Mouse (Mus musculus) heart, embryonic 12.5 days (tissue): ENCODE measurements around the gene Erbb4. TPM values are rescaled to one million over a fixed set of nuclear protein-coding genes. Genes with fewer than 3 reads are reported as not detected.
A peak's percentile ranks its signal among the peaks of the same experiment; 100 is the strongest.
"Not testable (repeated sequence)": the region's sequence is repeated elsewhere in the genome, so short reads cannot be mapped to it uniquely, and the experiment has no call there.

Source experiments
- ATAC-seq: fragments of 200-750 bp; cut with Nextera tagmentation; 2 replicates; pipeline ENCODE4 v1.8.0; 2017; ENCODE audit warnings: moderate TSS enrichment, moderate library complexity; ENCODE audit not compliant: insufficient number of reproducible peaks, low FRiP score
- H3K27ac ChIP-seq: fragments of 300-500 bp; sonication (generic); 2 replicates; pipeline ENCODE4 v1.5.1; 2016; ENCODE audit warnings: mild to moderate bottlenecking, moderate library complexity; ENCODE audit not compliant: poor library complexity, severe bottlenecking
- H3K27me3 ChIP-seq: fragments of 300-500 bp; sonication (generic); replicated peaks from 2 replicates; pipeline ENCODE4 v1.6.1; 2016; ENCODE audit warnings: mild to moderate bottlenecking, moderate library complexity
- H3K36me3 ChIP-seq: fragments of 300-500 bp; sonication (generic); 2 replicates; pipeline ENCODE4 v1.6.1; 2016; ENCODE audit warnings: mild to moderate bottlenecking, moderate library complexity
- H3K4me1 ChIP-seq: fragments of 300-500 bp; sonication (generic); replicated peaks from 2 replicates; pipeline ENCODE4 v1.6.1; 2016; ENCODE audit warnings: mild to moderate bottlenecking
- H3K4me2 ChIP-seq: fragments of 300-500 bp; sonication (generic); 2 replicates; pipeline ENCODE4 v1.6.1; 2016; ENCODE audit warnings: mild to moderate bottlenecking, moderate library complexity
- H3K4me3 ChIP-seq: fragments of 300-500 bp; sonication (generic); 2 replicates; pipeline ENCODE4 v1.5.1; 2016; ENCODE audit warnings: mild to moderate bottlenecking
- H3K9ac ChIP-seq: fragments of 300-500 bp; sonication (generic); 2 replicates; pipeline ENCODE4 v1.6.1; 2016; ENCODE audit warnings: mild to moderate bottlenecking, moderate library complexity
- H3K9me3 ChIP-seq: fragments of 300-500 bp; sonication (generic); replicated peaks from 2 replicates; pipeline ENCODE4 v1.6.1; 2016; ENCODE audit warnings: mild to moderate bottlenecking, moderate library complexity
- WGBS: fragments of 180-500 bp; shearing (Covaris S2); methylation state at CpG from one replicate; pipeline ENCODE4 v1.1.7; 2016; 5-methylcytosine and 5-hydroxymethylcytosine counted together
- polyA plus RNA-seq: library from polyadenylated mRNA; unstranded; fragments of >200 nt; fragmentation: Nextera tagmentation; extraction: Ambion mirVana; gene quantifications from 2 replicates; pipeline ENCODE4 v1.2.1, GENCODE M21; 2016

Erbb4 gene
- polyA plus RNA-seq, 1 experiment from 2014 or later: 13.6 TPM

DNA sequence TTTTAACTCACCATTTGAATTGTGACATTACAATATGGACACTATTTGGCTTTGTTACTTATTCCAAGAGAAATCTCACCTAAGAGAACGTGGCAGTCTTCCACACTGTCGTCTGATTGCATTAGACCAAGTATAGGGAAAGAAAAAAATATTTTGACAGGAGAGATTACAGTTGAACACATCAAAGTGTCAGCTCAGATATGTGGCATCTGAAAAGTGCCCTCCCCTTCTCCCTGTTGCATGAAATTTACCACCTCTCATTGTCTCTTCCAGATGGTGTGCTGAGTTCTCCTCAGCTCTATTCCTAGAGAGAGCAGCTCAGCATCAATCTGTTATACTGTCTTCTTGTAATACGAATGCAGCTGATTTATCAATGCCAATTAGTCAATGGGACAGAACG is 268.5 kb downstream of the Erbb4 start:
- H3K36me3 ChIP-seq: no peaks in the 10 kb centered on the region
- no peak for ATAC-seq
- no peaks in the 10 kb centered on the region for H3K27me3 ChIP-seq
- H3K4me3 ChIP-seq: no peak overlapping the region
- H3K4me2 ChIP-seq: no peak overlapping the region
- no peaks in the 10 kb centered on the region for H3K9me3 ChIP-seq
- H3K4me1 ChIP-seq: no peaks in the 10 kb centered on the region
- 58% methylated on average over 4 of the region's 4 CpGs for WGBS
- no peak overlapping the region for H3K27ac ChIP-seq
- no peak overlapping the region for H3K9ac ChIP-seq

- 80% methylated on average over 3 of the region's 3 CpGs for WGBS
- no peaks in the 10 kb centered on the region for H3K9me3 ChIP-seq
- peaks cover 3% of the 10 kb centered on the region; the same call in 1 of the 2 replicates for H3K4me1 ChIP-seq
- H3K36me3 ChIP-seq: no peaks in the 10 kb centered on the region
- H3K27ac ChIP-seq: no peak overlapping the region
- H3K4me3 ChIP-seq: no peak overlapping the region
- no peaks in the 10 kb centered on the region for H3K27me3 ChIP-seq
- ATAC-seq: no peak
- H3K4me2 ChIP-seq: no peak overlapping the region
- no peak overlapping the region for H3K9ac ChIP-seq
These were observed 273.2 kb downstream of the Erbb4 start for GRCm38 (mm10) chr1:68834686-68835085.

DNA sequence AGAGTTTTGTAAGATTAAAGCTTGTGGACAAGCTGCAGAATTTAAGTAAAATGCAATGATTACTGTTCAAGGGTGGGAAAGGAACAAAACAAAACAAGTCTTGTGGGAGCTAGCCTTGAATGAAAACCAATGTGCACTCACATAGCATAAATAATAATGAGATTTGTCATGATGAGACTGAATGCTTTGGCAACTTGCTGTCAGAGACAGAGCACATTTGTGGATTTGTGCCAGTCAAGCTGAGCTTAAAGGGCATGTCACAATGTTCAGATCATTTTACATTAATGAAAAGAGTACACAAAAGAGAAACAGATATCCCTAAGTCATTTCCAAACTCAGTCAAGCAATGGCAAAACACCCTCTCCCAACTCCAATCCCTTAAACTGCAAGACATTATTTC is 275.8 kb downstream of the Erbb4 start:
- no peaks in the 10 kb centered on the region for H3K27me3 ChIP-seq
- no peaks in the 10 kb centered on the region for H3K9me3 ChIP-seq
- no peak overlapping the region for H3K4me3 ChIP-seq
- H3K9ac ChIP-seq: no peak overlapping the region
- H3K27ac ChIP-seq: no peak overlapping the region
- H3K4me2 ChIP-seq: no peak overlapping the region
- ATAC-seq: no peak
- peaks cover 3% of the 10 kb centered on the region; the same call in 1 of the 2 replicates for H3K4me1 ChIP-seq
- H3K36me3 ChIP-seq: no peaks in the 10 kb centered on the region

DNA sequence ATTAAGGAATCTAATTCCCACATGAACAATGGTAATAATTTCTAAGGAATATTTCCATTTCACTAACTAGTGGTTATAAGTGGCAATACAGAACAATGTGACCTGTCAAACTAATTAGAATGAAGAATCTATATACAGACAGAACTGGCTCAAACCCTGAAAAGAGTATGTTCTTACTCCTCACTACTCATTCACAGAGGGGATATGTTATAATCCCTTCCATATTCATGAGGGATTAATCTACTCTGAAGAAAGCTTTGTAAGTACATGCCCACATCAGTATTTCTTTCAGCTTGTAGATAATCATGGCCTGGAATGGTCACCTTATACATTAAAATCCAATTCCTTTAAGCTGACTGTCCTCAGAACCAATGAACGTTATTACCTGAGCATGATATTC is 276.3 kb downstream of the Erbb4 start:
- ATAC-seq: no peak
- Histone ChIP-seq H3K9ac (no peak overlapping the region), H3K4me3 (no peak overlapping the region), H3K27me3 (no peaks in the 10 kb centered on the region), H3K27ac (no peak overlapping the region), H3K4me1 (peaks cover 3% of the 10 kb centered on the region; the same call in 1 of the 2 replicates), H3K4me2 (no peak overlapping the region), H3K9me3 (no peaks in the 10 kb centered on the region), H3K36me3 (no peaks in the 10 kb centered on the region)
- 86% methylated on average over 1 of the region's 1 CpGs for WGBS

- H3K36me3 ChIP-seq: no peaks in the 10 kb centered on the region
- H3K9me3 ChIP-seq: no peaks in the 10 kb centered on the region
- no peak for ATAC-seq
- H3K27ac ChIP-seq: no peak overlapping the region
- 80% methylated on average over 2 of the region's 2 CpGs for WGBS
- no peaks in the 10 kb centered on the region for H3K27me3 ChIP-seq
- H3K4me1 ChIP-seq: peaks cover 3% of the 10 kb centered on the region; the same call in 1 of the 2 replicates
- H3K4me2 ChIP-seq: no peak overlapping the region
- no peak overlapping the region for H3K9ac ChIP-seq
- H3K4me3 ChIP-seq: no peak overlapping the region
These were observed 277.2 kb downstream of the Erbb4 start for GRCm38 (mm10) chr1:68830501-68831239.

GRCm38 (mm10) chr1:68823116-68823644 is 284.7 kb downstream of the Erbb4 start:
- Histone ChIP-seq H3K4me2 (no peak overlapping the region), H3K9ac (no peak overlapping the region), H3K9me3 (no peaks in the 10 kb centered on the region), H3K4me3 (no peak overlapping the region), H3K27me3 (no peaks in the 10 kb centered on the region), H3K27ac (no peak overlapping the region), H3K36me3 (no peaks in the 10 kb centered on the region), H3K4me1 (no peaks in the 10 kb centered on the region)
- no peak for ATAC-seq
- 80% methylated on average over 2 of the region's 2 CpGs for WGBS

DNA sequence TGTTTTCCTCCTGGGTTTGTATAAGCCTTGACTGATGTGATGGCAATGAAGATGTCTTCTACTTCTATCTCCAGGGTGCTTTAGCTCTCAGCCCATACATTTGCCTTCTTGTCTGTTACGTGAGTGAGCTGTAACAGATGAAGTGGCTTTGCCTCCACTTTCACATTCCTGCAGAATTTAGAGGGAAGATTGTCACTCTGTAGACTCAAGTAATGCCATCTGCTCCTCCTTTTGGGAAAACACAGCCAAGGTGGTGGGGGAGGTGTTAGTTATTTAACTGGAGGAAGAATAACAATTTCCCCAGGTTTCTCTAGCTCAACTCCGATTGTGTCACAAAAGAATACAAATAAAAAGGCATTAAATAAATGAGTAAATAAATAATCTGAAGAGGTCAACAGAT is 301.1 kb downstream of the Erbb4 start:
- WGBS: 58% methylated on average over 2 of the region's 2 CpGs
- ATAC-seq: no peak
- Histone ChIP-seq H3K9me3 (no peaks in the 10 kb centered on the region), H3K36me3 (no peaks in the 10 kb centered on the region), H3K4me1 (no peaks in the 10 kb centered on the region), H3K27ac (no peak overlapping the region), H3K27me3 (no peaks in the 10 kb centered on the region), H3K9ac (no peak overlapping the region), H3K4me3 (no peak overlapping the region), H3K4me2 (no peak overlapping the region)

DNA sequence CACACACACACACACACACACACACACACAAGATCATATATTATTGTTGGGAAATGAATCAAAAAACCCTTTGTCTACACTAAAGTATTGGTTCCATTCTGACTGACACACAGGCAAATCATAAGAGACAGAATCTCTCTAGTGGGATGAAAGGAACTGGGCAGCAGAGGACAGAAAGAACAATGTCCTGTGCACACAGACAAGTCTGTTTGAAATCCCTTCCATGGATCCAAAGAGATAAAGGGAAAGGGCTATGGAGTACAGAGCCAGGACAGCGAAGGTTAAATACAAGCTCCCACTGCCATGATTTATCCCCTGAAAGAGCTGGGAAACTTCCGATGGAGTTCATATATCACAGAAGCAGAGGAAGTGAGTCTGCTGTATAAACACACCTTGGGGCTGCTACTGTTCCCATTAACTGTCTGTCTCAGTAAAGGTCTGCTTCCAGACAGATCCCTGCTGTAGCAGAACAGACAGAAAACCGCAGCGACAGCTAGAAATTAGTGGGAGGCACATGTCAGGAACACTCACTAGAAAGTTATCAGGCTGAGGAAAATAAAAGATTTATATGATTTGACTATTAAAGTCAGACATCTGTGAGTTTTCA is 320.3 kb downstream of the Erbb4 start:
- no peak overlapping the region for H3K9ac ChIP-seq
- whole genome bisulfite sequencing: 33% methylated on average over 4 of the region's 4 CpGs
- H3K4me2 ChIP-seq: peak overlapping the region; percentile 23
- peaks cover 11% of the 10 kb centered on the region for H3K4me1 ChIP-seq
- H3K36me3 ChIP-seq: no peaks in the 10 kb centered on the region
- ATAC-seq: no peak
- H3K27ac ChIP-seq: peak overlapping the region; percentile 21; the same call in 1 of the 2 replicates
- no peak overlapping the region for H3K4me3 ChIP-seq
- no peaks in the 10 kb centered on the region for H3K9me3 ChIP-seq
- H3K27me3 ChIP-seq: no peaks in the 10 kb centered on the region

DNA sequence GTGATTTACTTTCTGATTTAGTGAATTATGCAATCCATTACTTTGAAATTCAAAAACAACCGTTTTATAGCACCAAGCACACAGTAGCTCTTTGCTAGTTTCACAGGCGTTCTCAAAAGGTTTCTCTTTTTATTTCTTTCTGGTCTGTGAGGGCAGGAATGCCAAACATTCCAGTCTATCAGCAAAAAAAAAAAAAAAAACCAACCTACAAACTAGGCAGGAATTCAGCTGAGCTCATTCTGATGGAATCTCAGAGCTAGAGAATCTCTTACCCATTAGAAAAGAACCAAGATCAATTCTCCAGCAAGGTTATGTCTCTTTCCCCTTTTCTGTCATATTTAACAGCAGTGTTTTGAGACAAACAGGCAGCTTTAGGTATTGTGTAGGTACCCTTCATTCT is 327.2 kb downstream of the Erbb4 start:
- no peaks in the 10 kb centered on the region for H3K27me3 ChIP-seq
- peak overlapping the region; percentile 52 for H3K4me2 ChIP-seq
- peak overlapping the region; percentile 88 for H3K27ac ChIP-seq
- no peak for ATAC-seq
- H3K9me3 ChIP-seq: no peaks in the 10 kb centered on the region
- H3K4me3 ChIP-seq: 0 out of 2 replicates have a peak overlapping the region, but pooled peaks have one; percentile 12
- H3K9ac ChIP-seq: no peak overlapping the region
- WGBS: 12% methylated on average over 2 of the region's 2 CpGs
- peaks cover 12% of the 10 kb centered on the region; the same call in 1 of the 2 replicates for H3K4me1 ChIP-seq
- no peaks in the 10 kb centered on the region for H3K36me3 ChIP-seq

DNA sequence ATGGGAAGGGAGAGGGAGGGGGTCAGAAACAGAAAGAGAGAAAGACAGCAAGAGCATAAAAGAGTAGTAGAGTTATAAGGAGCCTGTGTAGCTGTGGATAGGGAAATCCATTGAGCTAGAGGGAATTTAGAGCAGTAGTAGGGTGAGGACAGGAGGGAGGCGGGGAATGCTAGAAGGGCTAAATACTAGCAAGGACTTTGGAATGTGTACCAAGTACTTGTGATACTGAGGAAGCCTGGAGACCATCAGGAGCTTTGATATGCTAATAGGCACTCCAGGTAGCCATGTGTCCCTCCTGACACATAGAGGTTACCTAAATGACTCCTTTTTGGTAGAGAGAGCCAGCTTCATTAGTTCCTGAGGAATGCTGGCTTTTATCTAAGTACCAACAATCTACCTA is 327.8 kb downstream of the Erbb4 start:
- Histone ChIP-seq H3K4me3 (no peak overlapping the region), H3K4me2 (peak overlapping the region; percentile 52; the same call in 1 of the 2 replicates), H3K27me3 (no peaks in the 10 kb centered on the region), H3K4me1 (peaks cover 12% of the 10 kb centered on the region; the same call in 1 of the 2 replicates), H3K27ac (peak overlapping the region; percentile 88), H3K36me3 (no peaks in the 10 kb centered on the region), H3K9ac (no peak overlapping the region), H3K9me3 (no peaks in the 10 kb centered on the region)
- WGBS: 36% methylated on average over 1 of the region's 1 CpGs
- ATAC-seq: peak; percentile 25; the same call in 1 of the 2 replicates

- not testable (repeated sequence) for H3K9ac ChIP-seq, H3K4me2 ChIP-seq, H3K27ac ChIP-seq, H3K27me3 ChIP-seq, ATAC-seq, H3K4me3 ChIP-seq, H3K4me1 ChIP-seq, H3K9me3 ChIP-seq, H3K36me3 ChIP-seq
These were observed 341.8 kb downstream of the Erbb4 start for GRCm38 (mm10) chr1:68766095-68766494.
